Mouse (Mus musculus) ES-Bruce4 (cell line): ENCODE measurements around the gene Sntg2. TPM values are rescaled to one million over a fixed set of nuclear protein-coding genes. Genes with fewer than 3 reads are reported as not detected.

Experiments
- H3K27ac ChIP-seq: 2 replicates; pipeline ENCODE4 v1.5.1; 2012; ENCODE audit warnings: low read length, inconsistent platforms; ENCODE audit not compliant: insufficient read depth
- H3K27me3 ChIP-seq: 2 replicates; pipeline ENCODE4 v1.6.1; 2012; ENCODE audit warnings: mild to moderate bottlenecking, low read length, inconsistent platforms; ENCODE audit not compliant: control insufficient read depth, poor library complexity, insufficient read depth, severe bottlenecking
- H3K36me3 ChIP-seq: 2 replicates; pipeline ENCODE4 v1.6.1; 2012; ENCODE audit warnings: inconsistent platforms, mild to moderate bottlenecking, low read length, moderate library complexity; ENCODE audit not compliant: control insufficient read depth, poor library complexity, insufficient read depth, severe bottlenecking
- H3K4me1 ChIP-seq: one replicate; pipeline ENCODE4 v1.8.1; 2011; ENCODE audit warnings: low read length; ENCODE audit not compliant: control insufficient read depth, insufficient read depth
- H3K4me3 ChIP-seq: 2 replicates; pipeline ENCODE4 v1.5.1; 2011; ENCODE audit warnings: low read depth, mild to moderate bottlenecking, low read length
- H3K9ac ChIP-seq: 2 replicates; pipeline ENCODE4 v1.6.1; 2012; ENCODE audit warnings: low read depth, mild to moderate bottlenecking, inconsistent platforms; ENCODE audit not compliant: poor library complexity, severe bottlenecking
- H3K9me3 ChIP-seq: replicated peaks from 2 replicates; pipeline ENCODE4 v1.6.1; 2012; ENCODE audit warnings: mild to moderate bottlenecking, low read length, inconsistent platforms; ENCODE audit not compliant: control insufficient read depth, poor library complexity, insufficient read depth, severe bottlenecking
- CTCF ChIP-seq: IDR thresholded peaks from one replicate; pipeline ENCODE4 v1.8.1; 2011; ENCODE audit warnings: low read depth, low read length
- EP300 ChIP-seq: IDR thresholded peaks from 2 replicates; pipeline ENCODE4 v1.6.1; 2011; ENCODE audit warnings: low read depth, low read length; ENCODE audit not compliant: insufficient read depth
- POLR2A ChIP-seq: IDR thresholded peaks from one replicate; pipeline ENCODE4 v1.8.1; 2011; ENCODE audit warnings: low read length; ENCODE audit not compliant: insufficient read depth
- polyA plus RNA-seq: library from polyadenylated mRNA; stranded (reverse); fragments of >200 nt; gene quantifications from 2 replicates; pipeline ENCODE4 v1.2.4, GENCODE M21; 2011; ENCODE audit warnings: low read depth; ENCODE audit not compliant: missing spikeins, insufficient read depth, insufficient read length

The Sntg2 gene
- polyA plus RNA-seq, 1 experiment, result 1.2 TPM

DNA sequence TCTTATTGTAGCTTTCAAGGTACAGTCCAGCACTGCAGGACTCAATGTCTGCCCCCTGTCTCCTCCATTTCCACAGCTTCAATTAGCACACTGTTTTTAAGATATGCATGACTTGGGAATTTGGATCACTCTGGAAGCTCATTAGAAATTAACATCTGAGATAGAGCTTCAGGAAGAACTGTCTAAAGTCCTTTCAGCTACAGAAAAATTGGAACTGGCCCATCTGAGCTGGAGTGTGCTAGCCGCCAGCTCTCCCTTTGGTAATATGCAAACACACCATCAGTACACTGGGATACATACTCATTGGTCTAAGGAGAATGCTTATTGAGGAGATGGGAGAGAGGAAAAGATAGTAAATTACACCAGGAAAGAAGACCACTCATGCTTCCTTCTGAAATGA, 25.1 kb downstream of the Sntg2 start:
- Histone ChIP-seq H3K27ac (no peak overlapping the region), H3K9me3 (no peaks in the 10 kb centered on the region), H3K36me3 (no peaks in the 10 kb centered on the region), H3K4me1 (no peaks in the 10 kb centered on the region), H3K27me3 (no peaks in the 10 kb centered on the region; the same call in 1 of the 2 replicates), H3K4me3 (no peak overlapping the region), H3K9ac (no peak overlapping the region)
- no peak for TF ChIP-seq EP300
- no peak for TF ChIP-seq CTCF
- no peak for TF ChIP-seq POLR2A

DNA sequence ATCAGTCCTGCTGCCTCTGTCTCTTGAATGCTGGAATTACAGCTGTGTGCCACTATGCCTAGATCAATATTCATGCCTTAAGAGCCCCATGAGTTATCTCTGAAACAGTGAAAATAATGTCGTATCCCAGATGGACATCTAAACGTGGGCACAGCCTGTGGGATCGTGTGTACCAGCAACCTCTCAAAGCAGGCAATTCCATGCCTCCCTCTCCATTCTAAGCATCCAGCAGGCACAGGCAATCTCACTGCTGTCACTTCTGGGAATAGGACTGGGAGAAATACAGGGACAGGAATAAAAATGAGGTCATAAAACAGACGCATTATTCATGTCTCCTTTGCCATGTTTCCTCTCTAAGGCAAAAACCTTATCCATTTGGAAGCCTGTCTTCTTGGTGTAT, 25.9 kb downstream of the Sntg2 start:
- TF ChIP-seq EP300, result no peak
- no peak for TF ChIP-seq CTCF
- Histone ChIP-seq H3K9me3 (no peaks in the 10 kb centered on the region), H3K36me3 (no peaks in the 10 kb centered on the region), H3K27ac (no peak overlapping the region), H3K4me3 (no peak overlapping the region), H3K9ac (no peak overlapping the region), H3K4me1 (no peaks in the 10 kb centered on the region), H3K27me3 (no peaks in the 10 kb centered on the region; the same call in 1 of the 2 replicates)

DNA sequence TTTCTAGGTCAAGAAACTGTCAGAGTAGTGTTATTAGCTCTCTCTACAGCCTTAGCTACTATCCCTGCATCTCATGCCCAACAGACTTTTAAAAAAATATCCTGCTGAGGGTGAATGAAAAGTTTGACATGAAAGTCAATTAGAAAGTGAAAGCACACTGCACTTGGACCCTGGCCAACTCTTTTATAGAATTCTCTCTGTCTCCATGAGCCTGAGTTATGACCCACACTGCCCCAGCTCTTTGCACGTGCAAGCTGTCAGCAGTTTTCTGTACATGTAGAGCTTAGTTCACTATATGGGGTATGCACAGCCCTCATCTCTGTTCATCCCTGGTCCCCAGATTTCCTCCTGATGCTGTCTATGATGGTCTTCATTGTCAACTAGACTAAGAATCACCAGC, 28.4 kb downstream of the Sntg2 start:
- no peaks in the 10 kb centered on the region for H3K36me3 ChIP-seq
- no peaks in the 10 kb centered on the region; the same call in 1 of the 2 replicates for H3K27me3 ChIP-seq
- TF ChIP-seq CTCF (no peak), POLR2A (no peak), EP300 (no peak)
- no peaks in the 10 kb centered on the region for H3K4me1 ChIP-seq
- no peak overlapping the region for H3K9ac ChIP-seq
- H3K27ac ChIP-seq, result no peak overlapping the region
- H3K4me3 ChIP-seq, result no peak overlapping the region
- no peaks in the 10 kb centered on the region for H3K9me3 ChIP-seq

DNA sequence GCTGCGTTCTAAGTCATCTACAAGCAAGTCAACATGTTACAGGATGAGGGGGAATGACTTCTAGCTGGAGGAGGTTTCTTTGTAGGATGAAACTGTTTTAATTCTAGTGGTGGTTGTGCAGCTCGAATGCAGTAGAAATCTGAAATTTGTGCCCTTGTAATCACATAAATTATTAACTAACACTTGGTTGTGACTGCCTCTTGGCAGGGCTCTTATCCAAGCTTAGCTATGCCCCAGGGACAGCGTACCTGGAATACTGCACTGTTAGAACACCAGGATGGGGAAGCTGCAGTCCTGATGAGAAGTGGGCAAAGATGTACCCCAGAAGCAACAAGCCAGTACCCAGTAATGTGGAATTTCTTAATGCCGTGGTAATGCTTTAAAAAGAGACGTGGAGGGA, 36.9 kb downstream of the Sntg2 start:
- Histone ChIP-seq H3K9me3 (no peaks in the 10 kb centered on the region), H3K4me3 (no peak overlapping the region), H3K27me3 (no peaks in the 10 kb centered on the region), H3K4me1 (no peaks in the 10 kb centered on the region), H3K36me3 (no peaks in the 10 kb centered on the region), H3K9ac (no peak overlapping the region), H3K27ac (no peak overlapping the region)
- TF ChIP-seq EP300 (no peak), POLR2A (no peak), CTCF (no peak)

DNA sequence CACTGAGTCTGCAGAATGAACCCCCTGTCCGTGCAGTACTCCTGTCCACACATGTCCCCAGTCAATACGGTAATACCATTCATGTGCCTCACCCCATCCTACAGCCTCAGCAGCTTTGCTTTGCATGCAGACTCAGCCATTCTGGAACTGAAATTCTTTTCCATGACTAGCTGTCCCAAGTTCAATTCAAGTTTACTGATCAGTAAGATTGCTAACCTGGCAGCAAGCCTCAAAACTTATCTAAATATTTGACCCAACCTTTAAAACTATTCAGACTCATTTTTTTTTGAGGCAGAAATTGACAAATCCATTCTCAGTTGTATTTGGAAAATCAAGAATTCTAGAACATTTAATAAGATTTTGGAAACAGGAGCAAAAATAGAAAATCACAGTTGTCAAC, 38.7 kb downstream of the Sntg2 start:
- no peaks in the 10 kb centered on the region for H3K36me3 ChIP-seq
- H3K4me1 ChIP-seq, result no peaks in the 10 kb centered on the region
- no peak for TF ChIP-seq EP300
- TF ChIP-seq POLR2A, result no peak
- TF ChIP-seq CTCF, result no peak
- H3K9ac ChIP-seq, result no peak overlapping the region
- H3K27me3 ChIP-seq, result no peaks in the 10 kb centered on the region
- H3K9me3 ChIP-seq, result no peaks in the 10 kb centered on the region
- H3K27ac ChIP-seq, result no peak overlapping the region
- no peak overlapping the region for H3K4me3 ChIP-seq

DNA sequence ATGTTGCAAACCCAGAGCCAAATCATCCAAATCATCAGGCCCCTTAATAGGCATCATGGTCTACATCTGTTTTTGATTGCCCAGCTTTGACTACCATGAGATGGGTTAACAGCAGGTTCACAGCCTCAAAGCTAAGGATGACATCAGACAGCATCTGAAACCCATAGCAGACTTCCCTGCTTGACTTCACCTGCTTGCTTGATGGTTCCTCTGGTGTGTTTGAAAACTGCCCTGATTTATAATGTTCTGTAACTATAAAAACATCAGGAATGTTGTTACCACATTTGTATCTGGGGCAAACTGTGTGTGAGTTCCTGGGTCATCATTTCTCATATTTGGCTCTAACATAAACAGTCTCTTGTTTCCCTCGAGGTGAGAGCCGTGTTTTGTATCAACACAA, 55.2 kb downstream of the Sntg2 start:
- no peak overlapping the region for H3K4me3 ChIP-seq
- no peak overlapping the region for H3K27ac ChIP-seq
- no peak overlapping the region for H3K9ac ChIP-seq
- no peaks in the 10 kb centered on the region for H3K27me3 ChIP-seq
- peaks cover 4% of the 10 kb centered on the region; the same call in 1 of the 2 replicates for H3K9me3 ChIP-seq
- no peak for TF ChIP-seq POLR2A
- TF ChIP-seq EP300, result no peak
- no peak for TF ChIP-seq CTCF
- H3K36me3 ChIP-seq, result no peaks in the 10 kb centered on the region
- H3K4me1 ChIP-seq, result no peaks in the 10 kb centered on the region
